Mouse (Mus musculus) heart, embryonic 14.5 days (tissue): Measurements from ENCODE around the gene Bptf. TPM values are rescaled to one million over a fixed set of nuclear protein-coding genes. Genes with fewer than 3 reads are reported as not detected.
"Not testable (repeated sequence)": the region's sequence is repeated elsewhere in the genome, so short reads cannot be mapped to it uniquely, and the experiment has no call there.

Source experiments
- ATAC-seq: fragments of 200-750 bp; cut with Nextera tagmentation; 2 replicates; pipeline ENCODE4 v1.8.0; 2017; ENCODE audit warnings: low read depth, moderate TSS enrichment; ENCODE audit not compliant: insufficient number of reproducible peaks, insufficient read depth, low FRiP score
- H3K27ac ChIP-seq, 2 experiments: fragments of 200-500 bp in 1 of 2; fragments of 300-500 bp in 1 of 2; sonication (generic) in 1 of 2; replicated peaks in 1 of 2; 2 replicates each; pipeline ENCODE4 v1.5.1; 2012 to 2014; ENCODE audit warnings: low read depth in 2 of 2, low read length in 2 of 2, control low read depth in 1 of 2, mild to moderate bottlenecking in 1 of 2, mixed read lengths in 1 of 2; ENCODE audit not compliant: control insufficient read depth in 1 of 2, insufficient read depth in 1 of 2
- H3K27me3 ChIP-seq: fragments of 300-500 bp; sonication (generic); 2 replicates; pipeline ENCODE4 v1.6.1; 2014; ENCODE audit warnings: mild to moderate bottlenecking, low read length, control low read depth; ENCODE audit not compliant: control insufficient read depth, insufficient read depth
- H3K36me3 ChIP-seq: fragments of 300-500 bp; sonication (generic); 2 replicates; pipeline ENCODE4 v1.6.1; 2014; ENCODE audit warnings: mild to moderate bottlenecking, control low read depth, low read length, mixed read lengths; ENCODE audit not compliant: control insufficient read depth, insufficient read depth
- H3K4me1 ChIP-seq, 2 experiments: fragments of 200-500 bp in 1 of 2; fragments of 300-500 bp in 1 of 2; sonication (generic) in 1 of 2; 2 replicates each; pipeline ENCODE4 v1.6.1; 2012 to 2014; ENCODE audit warnings: low read length in 2 of 2, control low read depth in 1 of 2, mixed read lengths in 1 of 2; ENCODE audit not compliant: control insufficient read depth in 2 of 2, insufficient read depth in 2 of 2
- H3K4me2 ChIP-seq: fragments of 300-500 bp; sonication (generic); 2 replicates; pipeline ENCODE4 v1.6.1; 2014; ENCODE audit warnings: mild to moderate bottlenecking, low read length
- H3K4me3 ChIP-seq, 2 experiments: fragments of 200-500 bp in 1 of 2; fragments of 300-500 bp in 1 of 2; sonication (generic) in 1 of 2; 2 replicates each; pipeline ENCODE4 v1.5.1; 2012 to 2014; ENCODE audit warnings: low read length in 2 of 2, mild to moderate bottlenecking in 2 of 2, control low read depth in 1 of 2, low read depth in 1 of 2, moderate library complexity in 1 of 2; ENCODE audit not compliant: control insufficient read depth in 1 of 2, insufficient read depth in 1 of 2
- H3K9ac ChIP-seq: fragments of 300-500 bp; sonication (generic); 2 replicates; pipeline ENCODE4 v1.6.1; 2014; ENCODE audit warnings: mild to moderate bottlenecking, low read length
- H3K9me3 ChIP-seq: fragments of 300-500 bp; sonication (generic); 2 replicates; pipeline ENCODE4 v1.6.1; 2016; ENCODE audit warnings: low read length, control low read depth; ENCODE audit not compliant: control insufficient read depth
- WGBS: fragments of 180-500 bp; shearing (Covaris S2); extraction: QIAGEN DNeasy Blood & Tissue Kit; methylation state at CpG from one replicate; pipeline ENCODE4 v1.1.7; 2014; 5-methylcytosine and 5-hydroxymethylcytosine counted together
- polyA plus RNA-seq: library from polyadenylated mRNA; unstranded; fragments of >200 nt; fragmentation: Nextera tagmentation; extraction: Ambion mirVana; gene quantifications from 2 replicates; pipeline ENCODE4 v1.2.1, GENCODE M21; 2014

The Bptf gene
- polyA plus RNA-seq, 1 experiment from 2014 or later = 31.3 TPM

- 68% methylated on average over 7 of the region's 7 CpGs for WGBS
- no peaks in the 10 kb centered on the region for H3K36me3 ChIP-seq
- H3K9me3 ChIP-seq = no peaks in the 10 kb centered on the region
- no peak for ATAC-seq
- H3K4me1 ChIP-seq = peaks cover 3% of the 10 kb centered on the region in 2 experiments
- H3K4me2 ChIP-seq = no peak overlapping the region
- H3K27ac ChIP-seq = no peak overlapping the region
- H3K9ac ChIP-seq = no peak overlapping the region
- H3K27me3 ChIP-seq = no peaks in the 10 kb centered on the region
- no peak overlapping the region for H3K4me3 ChIP-seq
Observed at GRCm38 (mm10) chr11:107151809-107152208, 19.9 kb upstream of the Bptf start.

DNA sequence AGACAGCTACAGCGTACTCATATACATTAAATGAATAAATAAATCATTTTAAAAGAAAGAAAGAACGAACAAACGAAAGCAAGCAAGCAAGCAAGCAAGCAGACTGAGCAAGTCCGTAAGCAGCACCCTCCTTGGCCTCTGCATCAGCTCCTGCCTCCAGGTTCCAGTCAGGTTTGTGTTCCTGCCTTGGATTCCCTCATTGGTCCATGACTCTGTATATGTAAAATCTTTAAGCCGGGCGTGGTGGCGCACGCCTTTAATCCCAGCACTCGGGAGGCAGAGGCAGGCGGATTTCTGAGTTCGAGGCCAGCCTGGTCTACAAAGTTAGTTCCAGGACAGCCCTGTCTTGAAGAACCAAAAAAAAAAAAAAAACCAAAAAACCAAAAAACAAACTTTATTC lies 12.0 kb upstream of the Bptf start:
- not testable (repeated sequence) for ATAC-seq, H3K4me3 ChIP-seq, H3K36me3 ChIP-seq, H3K9ac ChIP-seq, H3K9me3 ChIP-seq, H3K27me3 ChIP-seq, H3K27ac ChIP-seq, H3K4me2 ChIP-seq, H3K4me1 ChIP-seq
- WGBS = 90% methylated on average over 11 of the region's 11 CpGs

GRCm38 (mm10) chr11:107142382-107142781 lies 10.5 kb upstream of the Bptf start:
- WGBS = 74% methylated on average over 2 of the region's 2 CpGs
- Histone ChIP-seq H3K4me2 (no peak overlapping the region), H3K27me3 (no peaks in the 10 kb centered on the region), H3K9ac (no peak overlapping the region), H3K4me3 (no peak overlapping the region), H3K9me3 (no peaks in the 10 kb centered on the region), H3K27ac (no peak overlapping the region), H3K4me1 (no peaks in the 10 kb centered on the region), H3K36me3 (no peaks in the 10 kb centered on the region)
- no peak for ATAC-seq

DNA sequence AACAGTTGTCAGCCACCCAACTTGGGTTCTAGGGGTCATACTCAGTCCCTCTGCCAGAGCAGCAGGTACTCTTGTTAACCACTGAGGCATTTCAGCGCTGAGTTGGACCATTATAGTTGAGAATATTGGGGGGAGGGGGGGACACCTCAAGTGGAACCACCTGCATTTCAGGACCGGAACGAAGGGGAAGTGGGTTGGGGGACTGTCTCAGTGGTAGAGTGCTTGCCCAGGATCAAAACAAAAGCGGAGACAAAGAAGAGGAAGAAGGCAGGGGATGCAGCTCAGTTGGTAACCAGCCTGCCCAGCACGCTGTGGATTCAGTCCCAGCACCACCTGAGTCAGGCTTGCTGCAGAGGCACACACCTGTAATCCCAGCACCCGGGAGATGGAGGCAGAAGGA lies 8.8 kb upstream of the Bptf start:
- Histone ChIP-seq H3K4me2 (no peak overlapping the region), H3K4me1 (no peaks in the 10 kb centered on the region), H3K36me3 (no peaks in the 10 kb centered on the region), H3K9ac (no peak overlapping the region), H3K27me3 (no peaks in the 10 kb centered on the region), H3K27ac (no peak overlapping the region), H3K4me3 (no peak overlapping the region), H3K9me3 (no peaks in the 10 kb centered on the region)
- ATAC-seq = no peak
- WGBS = 39% methylated on average over 6 of the region's 6 CpGs

GRCm38 (mm10) chr11:107138633-107139032 lies 6.7 kb upstream of the Bptf start:
- Histone ChIP-seq H3K4me3 (no peak overlapping the region), H3K4me2 (no peak overlapping the region), H3K36me3 (no peaks in the 10 kb centered on the region), H3K4me1 (no peaks in the 10 kb centered on the region), H3K27ac (no peak overlapping the region), H3K9ac (no peak overlapping the region), H3K27me3 (no peaks in the 10 kb centered on the region), H3K9me3 (no peaks in the 10 kb centered on the region)
- 80% methylated on average over 3 of the region's 3 CpGs for WGBS
- no peak for ATAC-seq

DNA sequence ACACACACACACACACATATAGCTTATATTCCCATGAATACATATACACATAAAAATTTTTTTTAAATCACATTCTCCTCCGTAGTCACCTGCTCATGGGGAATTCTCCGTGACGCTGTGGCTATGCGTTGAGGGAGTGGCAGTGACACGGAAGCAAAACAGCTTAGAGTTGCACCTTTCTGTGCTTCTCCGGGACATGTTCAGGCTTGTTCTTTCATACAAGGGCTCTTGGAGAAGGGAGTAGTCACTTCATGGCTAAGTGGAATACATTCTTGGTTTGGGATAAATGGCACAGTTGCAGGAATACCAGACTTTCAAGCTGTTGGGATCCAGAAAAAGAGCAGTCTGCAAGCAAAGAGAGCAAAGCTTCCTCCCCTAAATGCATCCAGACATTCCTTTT lies 5.7 kb upstream of the Bptf start:
- Histone ChIP-seq H3K4me2 (no peak overlapping the region), H3K4me3 (no peak overlapping the region), H3K27ac (no peak overlapping the region), H3K27me3 (no peaks in the 10 kb centered on the region), H3K9ac (no peak overlapping the region), H3K4me1 (peaks cover under 1 to 2% of the 10 kb centered on the region in 2 experiments; a peak in 2 of 4 replicates), H3K36me3 (no peaks in the 10 kb centered on the region), H3K9me3 (no peaks in the 10 kb centered on the region)
- WGBS = 94% methylated on average over 6 of the region's 6 CpGs
- ATAC-seq = no peak

DNA sequence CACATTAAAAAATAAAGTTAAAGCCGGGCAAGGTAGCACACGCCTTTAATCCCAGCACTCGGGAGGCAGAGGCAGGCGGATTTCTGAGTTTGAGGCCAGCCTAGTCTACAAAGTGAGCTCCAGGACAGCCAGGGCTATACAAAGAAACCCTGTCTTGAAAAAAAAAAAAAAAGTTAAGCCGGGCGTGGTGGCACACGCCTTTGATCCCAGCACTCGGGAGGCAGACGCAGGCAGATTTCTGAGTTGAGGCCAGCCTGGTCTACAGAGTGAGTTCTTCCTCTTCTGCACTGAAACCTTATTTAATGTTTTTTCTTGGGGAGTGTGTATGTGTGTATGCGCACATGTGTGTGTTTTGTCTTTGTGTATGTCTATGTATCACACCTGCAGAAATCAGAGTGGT lies 4.5 kb upstream of the Bptf start:
- H3K9me3 ChIP-seq, H3K9ac ChIP-seq, ATAC-seq, H3K27ac ChIP-seq, H3K27me3 ChIP-seq, H3K4me2 ChIP-seq, H3K36me3 ChIP-seq, H3K4me1 ChIP-seq, H3K4me3 ChIP-seq: not testable (repeated sequence)
- 91% methylated on average over 10 of the region's 10 CpGs for WGBS

DNA sequence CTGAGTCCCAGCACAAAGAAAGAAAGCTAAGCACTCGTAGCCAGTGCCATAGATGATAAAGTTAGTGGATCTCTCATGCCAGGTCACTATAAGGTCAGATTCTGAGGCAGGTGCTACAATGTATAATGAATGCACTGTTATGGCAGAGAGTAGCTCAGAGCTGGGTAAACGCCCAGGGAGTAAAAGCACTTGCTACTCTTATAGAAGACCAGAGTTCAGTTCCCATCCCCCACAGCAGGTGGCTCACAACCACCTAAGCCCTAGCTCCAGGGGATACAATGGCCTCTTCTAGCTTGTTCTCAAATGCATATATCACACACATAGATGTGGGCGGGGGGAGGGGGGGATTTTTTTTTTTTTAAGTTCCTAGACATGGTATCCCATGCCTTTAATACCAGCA lies 3.8 kb upstream of the Bptf start:
- WGBS = 50% methylated on average over 3 of the region's 3 CpGs
- ATAC-seq = no peak
- no peaks in the 10 kb centered on the region for H3K27me3 ChIP-seq
- no peak overlapping the region for H3K4me2 ChIP-seq
- no peak overlapping the region for H3K4me3 ChIP-seq
- peaks cover 2 to 3% of the 10 kb centered on the region in 2 experiments; a peak in 2 of 4 replicates for H3K4me1 ChIP-seq
- no peaks in the 10 kb centered on the region for H3K9me3 ChIP-seq
- H3K9ac ChIP-seq = no peak overlapping the region
- no peak overlapping the region for H3K27ac ChIP-seq
- no peaks in the 10 kb centered on the region for H3K36me3 ChIP-seq
